8 mouse cellular contexts compared by ENCODE assay signal in the genomic region with DNA sequence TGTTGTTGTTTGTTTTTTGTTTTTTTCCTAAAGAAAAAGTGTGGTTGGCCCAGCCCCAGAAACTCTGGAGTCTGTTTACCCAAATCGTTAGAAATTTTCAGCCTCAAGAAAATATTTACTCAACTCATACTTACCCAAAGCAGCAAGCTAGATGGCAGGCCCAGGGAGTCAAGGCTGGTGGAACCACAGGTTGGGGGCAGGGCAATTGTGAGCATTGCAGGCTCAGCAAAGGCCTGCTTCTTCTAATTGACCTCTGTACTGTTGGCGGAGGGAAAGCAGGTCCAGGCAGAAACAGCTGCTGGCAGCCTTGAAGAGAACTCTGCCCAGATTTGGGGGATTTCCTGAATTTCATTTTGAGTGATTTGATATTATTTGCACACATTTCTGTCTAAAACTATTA.
DNase-seq lines count a peak whose midpoint lies in the region; ATAC-seq and TF ChIP-seq lines count a peak whose summit lies in the region.
"Had no signal": no experiment of that assay in that cellular context is flagged by ENCODE, and none has a peak within 500 bp of the region (broad histone marks: within the 10 kb centered on the region; RNA-seq: fewer than 3 reads in every experiment).

No protein-coding gene starts in this region.

- TF ChIP-seq EP300 in stomach, postnatal 0 days (optimal IDR thresholded peaks at IDR 0.05), result no peak

- no peak overlapping the region for H3K9ac ChIP-seq in midbrain, embryonic 11.5 days (ENCODE audit: low read length)
- H3K9ac ChIP-seq in liver, embryonic 12.5 days, result no peak overlapping the region
- no peak overlapping the region for H3K9ac ChIP-seq in stomach, postnatal 0 days (ENCODE audit: low read length)
- H3K9ac ChIP-seq in hindbrain, embryonic 12.5 days, result no peak overlapping the region
- H3K9ac ChIP-seq: heart, embryonic 15.5 days had no signal

- no peaks in the 10 kb centered on the region for H3K36me3 ChIP-seq in midbrain, embryonic 11.5 days (ENCODE audit: control insufficient read depth, insufficient read depth, low read length)
- no peaks in the 10 kb centered on the region for H3K36me3 ChIP-seq in midbrain, embryonic 10.5 days
- no peaks in the 10 kb centered on the region for H3K36me3 ChIP-seq in liver, embryonic 12.5 days
- H3K36me3 ChIP-seq in stomach, postnatal 0 days (ENCODE audit: control insufficient read depth, insufficient read depth, low read length), result no peaks in the 10 kb centered on the region
- no peaks in the 10 kb centered on the region for H3K36me3 ChIP-seq in hindbrain, embryonic 12.5 days
- H3K36me3 ChIP-seq: heart, embryonic 15.5 days had no signal

- 57% methylated on average over 2 of the region's 2 CpGs for WGBS in midbrain, embryonic 11.5 days
- WGBS in midbrain, embryonic 10.5 days, result 66% methylated on average over 2 of the region's 2 CpGs
- 58% methylated on average over 2 of the region's 2 CpGs for WGBS in liver, embryonic 12.5 days (ENCODE audit: insufficient replicate concordance)
- WGBS in stomach, postnatal 0 days, result 30% methylated on average over 2 of the region's 2 CpGs
- 58% methylated on average over 2 of the region's 2 CpGs for WGBS in hindbrain, embryonic 12.5 days

- H3K27me3 ChIP-seq in midbrain, embryonic 11.5 days (ENCODE audit: control insufficient read depth, insufficient read depth, low read length), result no peaks in the 10 kb centered on the region
- H3K27me3 ChIP-seq in midbrain, embryonic 10.5 days (ENCODE audit: low read depth, poor library complexity, severe bottlenecking), result no peaks in the 10 kb centered on the region
- no peaks in the 10 kb centered on the region for H3K27me3 ChIP-seq in liver, embryonic 12.5 days (replicated peaks)
- H3K27me3 ChIP-seq in stomach, postnatal 0 days (ENCODE audit: control insufficient read depth, insufficient read depth, low read length), result no peaks in the 10 kb centered on the region
- H3K27me3 ChIP-seq in hindbrain, embryonic 12.5 days, result no peaks in the 10 kb centered on the region
- H3K27me3 ChIP-seq: heart, embryonic 15.5 days had no signal

- no peak overlapping the region for H3K4me3 ChIP-seq in midbrain, embryonic 11.5 days (ENCODE audit: low read depth, low read length)
- H3K4me3 ChIP-seq in midbrain, embryonic 10.5 days, result no peak overlapping the region
- no peak overlapping the region for H3K4me3 ChIP-seq in liver, embryonic 12.5 days
- H3K4me3 ChIP-seq in stomach, postnatal 0 days (ENCODE audit: low read depth, low read length), result no peak overlapping the region
- no peak overlapping the region for H3K4me3 ChIP-seq in hindbrain, embryonic 12.5 days
- H3K4me3 ChIP-seq: heart, embryonic 15.5 days had no signal

- H3K4me1 ChIP-seq in midbrain, embryonic 11.5 days (ENCODE audit: control insufficient read depth, insufficient read depth, low read length), result no peaks in the 10 kb centered on the region
- peaks cover 2% of the 10 kb centered on the region; the same call in 1 of the 2 replicates for H3K4me1 ChIP-seq in midbrain, embryonic 10.5 days
- peaks cover 12% of the 10 kb centered on the region for H3K4me1 ChIP-seq in liver, embryonic 12.5 days
- H3K4me1 ChIP-seq in stomach, postnatal 0 days (replicated peaks; ENCODE audit: control insufficient read depth, insufficient read depth), result no peaks in the 10 kb centered on the region
- no peaks in the 10 kb centered on the region for H3K4me1 ChIP-seq in hindbrain, embryonic 12.5 days
- H3K4me1 ChIP-seq: heart, embryonic 15.5 days had no signal

- H3K4me2 ChIP-seq in midbrain, embryonic 11.5 days, result no peak overlapping the region
- no peak overlapping the region for H3K4me2 ChIP-seq in liver, embryonic 12.5 days
- H3K4me2 ChIP-seq in stomach, postnatal 0 days (replicated peaks; ENCODE audit: low read depth), result no peak overlapping the region
- no peak overlapping the region for H3K4me2 ChIP-seq in hindbrain, embryonic 12.5 days (replicated peaks)
- H3K4me2 ChIP-seq: heart, embryonic 15.5 days had no signal

- no peak for ATAC-seq in midbrain, embryonic 11.5 days (ENCODE audit: low FRiP score)
- 0 out of 2 replicates have a peak, but pooled peaks have one; percentile 53 for ATAC-seq in liver, embryonic 12.5 days
- ATAC-seq in stomach, postnatal 0 days (ENCODE audit: low FRiP score, low TSS enrichment), result peak; percentile 42; the same call in 1 of the 2 replicates
- ATAC-seq in hindbrain, embryonic 12.5 days (ENCODE audit: low FRiP score), result no peak

- no peak for TF ChIP-seq CTCF in stomach, postnatal 0 days (IDR thresholded peaks at IDR 0.05; ENCODE audit: low read depth)

- H3K27ac ChIP-seq in midbrain, embryonic 11.5 days (ENCODE audit: low read depth, low read length), result no peak overlapping the region
- no peak overlapping the region for H3K27ac ChIP-seq in midbrain, embryonic 10.5 days (replicated peaks)
- no peak overlapping the region for H3K27ac ChIP-seq in liver, embryonic 12.5 days
- no peak overlapping the region for H3K27ac ChIP-seq in stomach, postnatal 0 days (replicated peaks)
- H3K27ac ChIP-seq in hindbrain, embryonic 12.5 days, result no peak overlapping the region
- H3K27ac ChIP-seq: heart, embryonic 15.5 days had no signal

- H3K9me3 ChIP-seq in midbrain, embryonic 11.5 days (ENCODE audit: control insufficient read depth, low read length), result no peaks in the 10 kb centered on the region
- no peaks in the 10 kb centered on the region for H3K9me3 ChIP-seq in midbrain, embryonic 10.5 days (replicated peaks)
- no peaks in the 10 kb centered on the region for H3K9me3 ChIP-seq in liver, embryonic 12.5 days (replicated peaks)
- no peaks in the 10 kb centered on the region for H3K9me3 ChIP-seq in stomach, postnatal 0 days (ENCODE audit: control insufficient read depth, low read length)
- no peaks in the 10 kb centered on the region for H3K9me3 ChIP-seq in hindbrain, embryonic 12.5 days (replicated peaks)
- H3K9me3 ChIP-seq: heart, embryonic 15.5 days had no signal

- peak; percentile 59 for DNase-seq in midbrain, embryonic 11.5 days (ENCODE audit: low spot score, missing footprints)
- DNase-seq in midbrain, embryonic 10.5 days (ENCODE audit: low spot score), result no peak
- peak; percentile 73 for DNase-seq in kidney, adult 18-20 months
- DNase-seq in stomach, postnatal 0 days (ENCODE audit: low spot score), result no peak
- no peak for DNase-seq in thymus, postnatal 4 days

Comparison
In these comparisons a context has a peak if more than half of its experiments do, and no peak if none do; other contexts are left out.
1. DNase-seq: peak in midbrain, embryonic 11.5 days (single experiment) and kidney, adult 18-20 months (single experiment); none in midbrain, embryonic 10.5 days (single experiment), stomach, postnatal 0 days (single experiment) and thymus, postnatal 4 days (single experiment).
2. ATAC-seq: peak in liver, embryonic 12.5 days (single experiment) and stomach, postnatal 0 days (single experiment); none in midbrain, embryonic 11.5 days (single experiment) and hindbrain, embryonic 12.5 days (single experiment).